Mouse (Mus musculus): ENCODE data around the gene Mxra7. TPM values are rescaled to one million over a fixed set of nuclear protein-coding genes. Genes with fewer than 3 reads are reported as not detected.

Mxra7 gene
- polyA plus RNA-seq, 1 experiment: 0.05 TPM

- H3K4me1 ChIP-seq (ENCODE audit: control insufficient read depth): peaks cover 58% of the 10 kb centered on the region
- no peak overlapping the region for H3K4me3 ChIP-seq (replicated peaks)
- TF ChIP-seq TAL1 (IDR thresholded peaks at IDR 0.05; ENCODE audit: low read length) (no peak), GATA1 (IDR thresholded peaks at IDR 0.05; ENCODE audit: low read length) (no peak)
- H3K36me3 ChIP-seq (ENCODE audit: control insufficient read depth): peaks cover 71% of the 10 kb centered on the region
- H3K27me3 ChIP-seq (ENCODE audit: control insufficient read depth): no peaks in the 10 kb centered on the region
- H3K9me3 ChIP-seq (ENCODE audit: control insufficient read depth, low read length): no peaks in the 10 kb centered on the region
Observed at GRCm38 (mm10) chr11:116848086-116848876, 20.4 kb upstream of the Mxra7 start.

DNA sequence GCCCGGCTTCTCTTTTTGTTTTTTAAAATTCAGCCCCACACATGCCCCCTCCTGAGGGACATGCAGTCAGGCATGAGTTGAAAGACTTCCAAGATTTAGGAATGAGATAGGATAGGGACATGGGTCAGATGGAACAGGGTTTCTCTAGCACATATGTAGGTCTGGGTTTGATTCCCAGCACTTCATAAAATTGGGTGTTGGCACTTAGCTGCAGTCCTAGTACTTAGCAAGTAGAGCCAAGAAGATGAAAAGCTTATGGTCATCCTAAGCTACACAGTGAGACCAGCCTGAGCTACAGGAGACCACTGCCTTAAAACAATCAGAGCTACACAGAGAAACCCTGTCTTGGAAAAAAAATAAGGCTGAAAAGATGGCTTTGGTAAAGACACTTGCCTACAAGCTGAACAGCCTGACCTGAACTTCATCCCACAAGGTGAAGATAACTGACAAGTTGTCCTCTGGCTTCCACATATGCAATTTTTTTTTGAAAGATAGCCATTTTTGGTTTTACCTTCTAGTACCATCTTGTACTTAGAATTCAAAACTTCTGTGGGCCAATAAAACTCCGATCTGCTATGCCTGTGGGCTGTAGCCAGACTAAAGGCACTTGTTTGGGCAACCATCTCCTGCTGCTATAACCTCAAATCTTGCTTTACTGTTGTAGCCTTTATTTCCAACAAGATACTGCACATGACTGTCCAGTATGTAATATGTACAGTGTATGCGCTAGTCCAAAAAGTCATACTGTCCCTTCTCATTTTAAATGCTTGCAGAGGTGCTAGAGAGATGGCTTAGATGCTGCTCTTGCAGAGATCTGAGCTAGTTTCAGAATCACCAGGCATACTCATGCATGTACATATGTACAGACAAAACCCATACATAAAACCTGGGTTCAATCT is 19.6 kb upstream of the Mxra7 start:
- Histone ChIP-seq H3K36me3 (ENCODE audit: control insufficient read depth) (peaks cover 71% of the 10 kb centered on the region), H3K9me3 (ENCODE audit: control insufficient read depth, low read length) (no peaks in the 10 kb centered on the region), H3K4me1 (ENCODE audit: control insufficient read depth) (peaks cover 59% of the 10 kb centered on the region)

GRCm38 (mm10) chr11:116846593-116847181 is 18.8 kb upstream of the Mxra7 start:
- TF ChIP-seq GATA1 (IDR thresholded peaks at IDR 0.05; ENCODE audit: low read length) (no peak), TAL1 (IDR thresholded peaks at IDR 0.05; ENCODE audit: low read length) (no peak)
- Histone ChIP-seq H3K36me3 (ENCODE audit: control insufficient read depth) (peaks cover 65% of the 10 kb centered on the region), H3K4me1 (ENCODE audit: control insufficient read depth) (peaks cover 65% of the 10 kb centered on the region)

More for the DNA sequence above, 19.6 kb upstream of the Mxra7 start:
- TF ChIP-seq TAL1 (IDR thresholded peaks at IDR 0.05; ENCODE audit: low read length) (no peak), GATA1 (IDR thresholded peaks at IDR 0.05; ENCODE audit: low read length) (no peak)
- Histone ChIP-seq H3K27me3 (ENCODE audit: control insufficient read depth) (no peaks in the 10 kb centered on the region), H3K4me3 (replicated peaks) (no peak overlapping the region)

DNA sequence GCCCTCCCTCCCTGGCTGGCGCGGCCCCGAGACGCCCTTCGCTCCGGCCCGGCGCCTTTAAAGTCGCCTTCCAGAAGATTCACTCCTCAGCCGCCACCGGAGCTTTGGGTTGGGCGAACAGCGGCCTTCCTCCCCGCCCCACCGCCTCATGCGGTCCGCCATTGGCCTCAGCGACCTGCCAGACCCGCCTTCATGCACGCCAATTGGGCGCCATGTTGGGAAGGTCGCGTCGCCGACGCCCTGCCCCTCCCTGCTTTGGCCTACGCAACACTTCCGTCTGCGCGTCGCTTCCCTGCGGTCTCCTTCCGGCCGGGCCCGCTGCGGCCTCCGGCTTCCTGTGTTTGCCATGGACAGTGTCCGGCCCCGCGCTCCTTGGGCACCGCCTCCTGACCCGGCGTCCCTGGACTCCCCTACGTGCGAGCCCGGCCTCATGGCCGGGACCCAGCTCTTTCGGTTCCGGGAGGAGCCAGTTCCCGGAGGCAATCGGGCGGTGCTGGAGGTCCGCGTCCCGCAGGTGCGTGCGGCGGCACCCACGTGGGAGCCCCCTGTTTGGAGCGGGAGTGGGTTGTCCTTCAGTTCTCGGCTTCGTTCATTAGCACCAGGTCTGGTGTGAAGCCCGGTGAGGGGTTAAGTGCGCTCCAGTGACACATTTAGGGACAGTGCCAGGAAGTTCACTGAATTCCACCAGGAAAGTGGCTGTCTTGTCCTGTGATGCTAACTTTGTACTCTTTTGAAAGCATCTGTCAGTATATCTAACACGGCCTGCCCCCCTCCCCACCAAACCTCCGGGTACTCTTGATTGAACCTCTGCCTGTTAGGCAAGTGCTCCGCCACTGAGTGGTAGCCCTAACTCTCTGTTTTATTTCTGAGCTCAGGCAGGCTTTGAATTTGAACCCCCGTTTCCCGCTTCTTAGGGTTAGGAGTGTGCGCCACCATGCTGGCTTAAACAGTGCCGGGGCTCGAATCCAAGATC is 15.7 kb upstream of the Mxra7 start, which contains the start of the genes Mettl23 and Jmjd6:
Gene Mettl23, plus strand, starts transcription at position 18 of the 973 bp plus-strand sequence.
Gene Jmjd6, minus strand, starts transcription at position 189 of the 973 bp plus-strand sequence.
- no peaks in the 10 kb centered on the region for H3K9me3 ChIP-seq (ENCODE audit: control insufficient read depth, low read length)
- peaks cover 63% of the 10 kb centered on the region for H3K36me3 ChIP-seq (ENCODE audit: control insufficient read depth)

More at GRCm38 (mm10) chr11:116846593-116847181, 18.8 kb upstream of the Mxra7 start:
- H3K4me3 ChIP-seq (replicated peaks): no peak overlapping the region
- H3K27me3 ChIP-seq (ENCODE audit: control insufficient read depth): no peaks in the 10 kb centered on the region
- H3K9me3 ChIP-seq (ENCODE audit: control insufficient read depth, low read length): no peaks in the 10 kb centered on the region

GRCm38 (mm10) chr11:116842531-116843260 is 14.8 kb upstream of the Mxra7 start:
- H3K36me3 ChIP-seq (ENCODE audit: control insufficient read depth): peaks cover 63% of the 10 kb centered on the region
- no peaks in the 10 kb centered on the region for H3K9me3 ChIP-seq (ENCODE audit: control insufficient read depth, low read length)
- no peaks in the 10 kb centered on the region for H3K27me3 ChIP-seq (ENCODE audit: control insufficient read depth)
- TF ChIP-seq GATA1 (IDR thresholded peaks at IDR 0.05; ENCODE audit: low read length) (no peak), TAL1 (IDR thresholded peaks at IDR 0.05; ENCODE audit: low read length) (no peak)
- H3K4me1 ChIP-seq (ENCODE audit: control insufficient read depth): peaks cover 67% of the 10 kb centered on the region
- peak overlapping the region; percentile 84 for H3K4me3 ChIP-seq (replicated peaks)

More for the DNA sequence above, 15.7 kb upstream of the Mxra7 start, which contains the start of the genes Mettl23 and Jmjd6:
- Histone ChIP-seq H3K27me3 (ENCODE audit: control insufficient read depth) (no peaks in the 10 kb centered on the region), H3K4me3 (replicated peaks) (peak within 1 kb of the TSS; percentile 84), H3K4me1 (ENCODE audit: control insufficient read depth) (peaks cover 73% of the 10 kb centered on the region)
- TF ChIP-seq GATA1 (IDR thresholded peaks at IDR 0.05; ENCODE audit: low read length): no peak
- TF ChIP-seq TAL1 (IDR thresholded peaks at IDR 0.05; ENCODE audit: low read length): no peak

- Histone ChIP-seq H3K36me3 (ENCODE audit: control insufficient read depth) (peaks cover 63% of the 10 kb centered on the region), H3K9me3 (ENCODE audit: control insufficient read depth, low read length) (no peaks in the 10 kb centered on the region), H3K4me3 (replicated peaks) (peak overlapping the region; percentile 84), H3K27me3 (ENCODE audit: control insufficient read depth) (no peaks in the 10 kb centered on the region), H3K4me1 (ENCODE audit: control insufficient read depth) (peaks cover 60% of the 10 kb centered on the region)
- TF ChIP-seq GATA1 (IDR thresholded peaks at IDR 0.05; ENCODE audit: low read length) (no peak), TAL1 (IDR thresholded peaks at IDR 0.05; ENCODE audit: low read length) (no peak)
Observed at GRCm38 (mm10) chr11:116840748-116841147, 12.9 kb upstream of the Mxra7 start.

GRCm38 (mm10) chr11:116839601-116840000 is 11.8 kb upstream of the Mxra7 start:
- H3K9me3 ChIP-seq (ENCODE audit: control insufficient read depth, low read length): no peaks in the 10 kb centered on the region
- H3K4me1 ChIP-seq (ENCODE audit: control insufficient read depth): peaks cover 53% of the 10 kb centered on the region
- no peak for TF ChIP-seq GATA1 (IDR thresholded peaks at IDR 0.05; ENCODE audit: low read length)
- no peak for TF ChIP-seq TAL1 (IDR thresholded peaks at IDR 0.05; ENCODE audit: low read length)
- peak overlapping the region; percentile 19 for H3K4me3 ChIP-seq (replicated peaks)
- H3K27me3 ChIP-seq (ENCODE audit: control insufficient read depth): no peaks in the 10 kb centered on the region
- peaks cover 69% of the 10 kb centered on the region for H3K36me3 ChIP-seq (ENCODE audit: control insufficient read depth)
